Mouse (Mus musculus): ENCODE results near the gene Panx2. TPM values are rescaled to one million over a fixed set of nuclear protein-coding genes. Genes with fewer than 3 reads are reported as not detected.

The Panx2 gene
- total RNA-seq, 2 experiments from 2014 or later: 106 to 111 TPM

DNA sequence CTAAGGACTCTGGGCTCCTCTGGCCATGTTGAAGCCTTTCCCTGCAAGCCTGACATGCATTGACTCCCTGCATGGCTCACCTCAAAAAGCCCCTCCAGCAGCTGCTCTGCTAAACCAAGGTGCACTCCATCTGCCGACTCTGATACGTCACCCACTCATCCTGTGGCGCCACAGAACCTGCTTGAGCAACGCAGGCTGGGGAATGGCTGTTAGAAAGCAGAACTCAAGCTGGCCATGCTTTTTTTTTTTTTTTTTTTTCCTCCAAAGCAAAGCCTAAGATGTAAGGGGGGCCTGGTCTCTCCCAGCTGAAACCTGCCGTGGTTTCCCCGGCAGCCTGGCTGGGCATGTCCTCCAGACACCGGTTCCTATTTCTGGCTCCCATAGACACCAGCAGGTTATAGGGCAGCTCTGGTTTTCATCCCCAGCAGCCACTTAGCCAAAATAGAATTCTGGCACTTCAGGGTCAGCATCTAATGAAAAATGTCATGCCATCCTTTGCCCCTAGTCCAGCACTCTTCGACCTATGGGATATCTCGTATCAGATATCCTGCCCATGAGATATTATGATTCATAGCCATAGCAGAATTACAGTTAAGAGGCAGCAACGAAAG is 14.6 kb downstream of the Panx2 start:
- no peak for DNase-seq (ENCODE audit: extremely low spot score in 1 of 2, low spot score in 2 of 2)
- intact Hi-C loops (cut with DNase I): loop anchor here (5.0 kb wide), 1 partner anchor 77 kb away; no protein-coding TSS in a partner anchor

DNA sequence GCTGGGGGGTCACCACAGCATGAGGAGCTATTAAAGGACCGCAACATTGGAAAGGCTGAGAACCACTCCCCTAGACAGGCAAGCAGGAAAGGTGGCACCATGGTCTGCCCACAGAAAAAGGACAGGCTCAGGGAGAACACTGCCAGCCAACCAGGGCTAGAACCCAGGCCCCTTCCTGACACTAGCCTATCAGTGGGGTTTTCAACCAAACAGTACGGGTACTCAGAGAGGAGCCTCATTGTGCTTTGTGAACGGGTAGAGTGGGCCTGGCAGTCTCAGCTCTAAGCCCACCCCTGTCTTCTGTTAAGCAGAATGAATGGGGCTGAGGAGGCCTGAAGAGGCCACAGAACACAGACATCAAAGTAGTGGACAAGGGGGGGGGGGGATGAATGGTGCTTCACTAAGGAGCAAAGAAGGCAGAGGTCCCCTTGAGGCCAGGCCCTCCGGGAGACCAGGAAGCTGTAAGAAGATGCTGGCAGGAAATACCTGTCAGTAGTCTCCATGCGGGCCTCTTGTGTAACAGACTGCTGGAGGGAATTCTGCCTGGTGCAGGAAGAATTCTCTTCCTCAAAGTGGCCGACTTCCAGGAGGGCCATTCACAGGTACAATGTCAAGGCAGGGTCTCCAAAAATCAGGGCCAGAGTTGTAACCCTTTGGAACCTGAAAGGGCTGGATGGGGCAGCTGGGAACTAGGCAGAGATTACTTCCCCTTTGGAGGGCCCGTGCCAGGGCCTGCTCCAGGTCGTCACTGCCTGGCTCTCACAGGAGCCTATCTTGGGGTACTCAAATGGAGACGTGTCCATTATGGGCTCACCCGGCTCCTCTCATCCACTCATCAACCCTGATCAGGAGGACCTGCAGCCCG is 15.3 kb downstream of the Panx2 start, which contains the start of gene Trabd:
Gene Trabd, plus strand, starts transcription at position 512 of the 865 bp plus-strand sequence.
- intact Hi-C loops (cut with DNase I): loop anchor here (5.0 kb wide), 2 partner anchors 78 to 253 kb away; no protein-coding TSS in a partner anchor
- no peak for DNase-seq (ENCODE audit: extremely low spot score in 1 of 2, low spot score in 2 of 2)

DNA sequence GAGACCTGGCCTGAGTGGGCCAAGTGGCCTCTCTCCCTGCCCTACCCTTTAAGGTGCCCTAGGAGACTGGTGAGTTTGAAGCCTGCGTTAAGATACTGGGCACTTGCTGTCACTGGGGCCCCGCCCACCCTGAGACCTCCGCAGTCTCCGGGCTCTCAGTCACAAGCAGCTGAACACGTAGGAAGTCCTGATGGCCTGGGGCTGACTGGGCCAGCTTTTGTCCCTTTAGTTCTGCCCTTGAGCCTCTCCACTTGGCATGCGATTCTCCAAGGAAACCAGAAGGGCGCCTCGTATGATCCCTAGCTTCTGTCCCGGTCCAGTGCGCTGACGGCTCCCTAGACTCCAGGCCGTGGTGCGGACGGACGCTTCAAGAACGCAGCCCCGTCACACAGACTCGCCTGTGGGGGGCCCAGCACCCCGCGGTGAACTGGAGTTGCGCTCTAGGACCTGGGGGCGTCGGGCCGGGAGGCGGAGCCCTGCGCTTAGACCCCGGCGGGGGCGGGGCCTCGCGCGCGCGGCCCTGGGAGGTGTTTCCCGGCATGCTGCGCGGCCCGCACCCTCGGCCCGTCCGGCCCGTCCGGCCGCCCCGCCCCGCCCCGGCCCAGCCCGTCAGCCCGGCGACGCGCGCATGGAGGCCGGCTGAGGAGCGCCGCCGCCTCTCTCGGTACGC is 16.1 kb downstream of the Panx2 start:
- intact Hi-C loops (cut with DNase I): loop anchor here (5.0 kb wide), 1 partner anchor 253 kb away; no protein-coding TSS in a partner anchor
- DNase-seq (ENCODE audit: extremely low spot score in 1 of 2, low spot score in 2 of 2): peak; percentile 69 to 94

DNA sequence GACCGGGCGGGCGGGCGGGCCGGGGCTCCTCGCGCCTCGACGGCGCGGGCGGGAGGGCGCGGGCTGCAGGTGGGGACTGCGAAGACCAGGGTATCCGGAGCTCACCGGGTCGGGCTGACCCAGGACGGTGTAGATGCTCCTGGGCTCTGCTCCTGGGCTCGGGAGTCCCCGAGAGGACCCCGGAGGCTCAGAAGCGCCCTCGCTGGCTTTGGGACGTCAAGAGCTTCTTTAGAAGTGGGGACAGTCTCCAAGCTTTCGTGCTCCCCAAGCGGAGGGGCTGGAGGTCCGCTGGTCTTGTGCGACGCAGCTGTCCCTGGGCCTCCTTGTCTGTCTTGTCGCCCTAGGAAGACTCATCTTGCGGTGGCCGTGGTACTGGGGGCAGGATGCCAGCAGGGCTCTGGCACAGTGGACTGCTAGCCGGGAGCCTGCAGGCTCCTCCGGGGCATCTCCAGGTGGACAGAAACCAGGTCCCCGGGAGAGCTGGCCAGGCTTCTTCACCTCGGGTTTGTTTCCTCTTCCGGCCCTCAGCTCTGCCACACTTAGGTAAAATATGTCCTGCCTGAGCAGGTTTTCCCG is 16.7 kb downstream of the Panx2 start:
- intact Hi-C loops (cut with DNase I): loop anchor here (5.0 kb wide), 1 partner anchor 254 kb away; no protein-coding TSS in a partner anchor
- DNase-seq (ENCODE audit: extremely low spot score in 1 of 2, low spot score in 2 of 2): peak in 1 of 2 experiments; percentile 71

DNA sequence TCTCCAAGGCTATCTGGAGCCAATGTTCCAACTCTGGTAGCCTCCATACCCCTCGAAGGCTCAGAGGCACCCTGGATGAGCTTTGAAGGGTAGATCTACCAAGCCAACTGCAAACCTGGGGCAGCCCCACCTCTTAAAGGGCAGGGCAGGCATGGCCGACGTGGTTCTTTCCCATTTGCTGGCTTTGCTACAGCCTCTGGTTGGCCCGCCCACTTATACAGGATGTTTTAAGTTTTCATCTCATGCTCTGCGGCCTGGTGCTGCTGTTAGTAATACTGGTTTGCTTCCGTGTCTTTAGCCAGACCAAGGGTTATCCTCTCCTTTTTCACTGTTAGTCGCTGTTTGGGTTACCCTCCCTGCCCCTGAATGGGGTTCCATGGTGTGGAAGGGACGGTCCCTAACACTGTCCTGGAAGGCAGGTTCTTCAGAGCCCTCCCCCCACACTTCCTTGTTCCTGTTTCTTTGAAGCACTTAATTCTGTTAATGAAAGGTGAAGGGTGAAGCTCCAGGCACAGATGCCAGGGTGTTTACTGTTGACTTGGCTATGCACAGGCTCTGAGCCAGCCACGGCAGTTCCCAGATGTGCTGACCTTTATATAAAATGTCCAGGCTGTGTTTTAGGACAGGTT is 18.8 kb downstream of the Panx2 start:
- no peak for DNase-seq (ENCODE audit: extremely low spot score in 1 of 2, low spot score in 2 of 2)
- intact Hi-C loops (cut with DNase I): loop anchor here (5.0 kb wide), 1 partner anchor 256 kb away; no protein-coding TSS in a partner anchor

DNA sequence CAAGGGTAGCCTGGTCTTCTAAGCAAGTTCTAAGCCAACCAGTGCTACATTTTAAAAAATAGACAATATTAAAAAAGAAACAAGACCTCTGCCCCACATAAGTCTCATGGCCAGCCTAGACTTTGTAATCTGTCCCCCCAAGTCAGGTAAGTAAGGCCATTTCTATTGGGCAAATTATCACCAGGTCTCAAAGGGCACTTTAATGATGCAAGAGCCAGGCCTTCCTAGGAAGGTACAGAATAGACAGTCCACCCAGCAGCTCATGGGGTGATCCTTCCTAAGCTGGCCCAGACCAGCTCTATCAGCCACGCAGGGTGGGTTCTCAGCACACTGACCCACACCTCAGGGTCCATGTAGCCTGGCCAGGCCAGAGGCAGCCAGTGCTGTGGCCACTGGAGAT is 24.4 kb downstream of the Panx2 start:
- intact Hi-C loops (cut with DNase I): no loop called here
- DNase-seq (ENCODE audit: extremely low spot score in 1 of 2, low spot score in 2 of 2): no peak

DNA sequence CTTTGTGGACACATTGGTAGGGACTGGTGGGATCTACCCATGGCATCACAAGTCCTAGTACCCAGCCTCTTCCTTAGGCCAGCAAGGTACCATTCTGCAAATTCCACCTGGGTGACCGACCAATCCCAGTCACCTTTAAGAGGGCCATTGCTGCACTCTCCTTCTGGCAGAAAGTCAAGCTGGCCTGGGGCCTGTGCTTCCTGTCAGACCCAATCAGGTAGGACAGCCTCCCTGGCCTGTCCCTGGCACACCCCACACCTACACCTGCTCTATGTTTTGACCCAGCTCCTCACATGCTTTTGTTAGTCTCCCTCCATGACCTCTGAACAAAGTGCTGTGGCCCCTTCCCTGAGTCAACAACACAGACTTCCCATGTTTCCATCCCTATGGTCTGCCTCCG is 25.3 kb downstream of the Panx2 start:
- intact Hi-C loops (cut with DNase I): no loop called here
- no peak for DNase-seq (ENCODE audit: extremely low spot score in 1 of 2, low spot score in 2 of 2)

DNA sequence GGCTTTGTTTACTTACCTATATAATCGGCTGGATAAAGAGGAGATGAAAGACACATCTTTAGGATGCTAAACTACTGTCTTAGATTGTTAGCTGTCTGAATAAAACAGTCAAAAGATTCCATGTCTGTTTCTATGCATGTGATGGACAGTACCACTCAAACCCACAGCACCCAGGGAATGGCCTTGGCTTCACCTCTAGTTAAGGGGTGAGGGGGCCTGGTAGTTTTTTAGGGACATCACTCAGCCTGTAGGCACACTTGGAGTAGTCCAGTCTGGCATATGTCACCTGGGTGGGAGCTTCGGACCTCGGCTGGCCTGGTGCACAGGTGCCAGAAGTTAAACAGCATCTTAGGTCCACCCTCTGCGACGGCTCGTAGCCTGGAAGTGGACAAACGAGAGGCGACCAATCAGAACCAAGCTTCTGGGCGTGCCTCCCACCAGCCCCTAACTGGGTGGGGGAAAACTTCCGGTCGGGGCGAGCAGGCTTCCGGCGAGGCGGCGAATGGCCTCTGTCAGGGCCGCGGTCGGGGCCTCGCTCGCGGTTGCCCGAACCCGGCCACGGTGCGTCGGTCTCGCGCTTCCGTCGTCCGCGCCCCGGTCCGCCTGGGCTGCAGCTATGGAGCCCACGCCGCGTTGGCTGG is 29.2 kb downstream of the Panx2 start, which contains the start of gene Selenoo:
Gene Selenoo, plus strand, starts transcription at position 478 of the 641 bp plus-strand sequence.
- DNase-seq (ENCODE audit: extremely low spot score in 1 of 2, low spot score in 2 of 2): peak; percentile 86 to 94
- intact Hi-C loops (cut with DNase I): no loop called here

DNA sequence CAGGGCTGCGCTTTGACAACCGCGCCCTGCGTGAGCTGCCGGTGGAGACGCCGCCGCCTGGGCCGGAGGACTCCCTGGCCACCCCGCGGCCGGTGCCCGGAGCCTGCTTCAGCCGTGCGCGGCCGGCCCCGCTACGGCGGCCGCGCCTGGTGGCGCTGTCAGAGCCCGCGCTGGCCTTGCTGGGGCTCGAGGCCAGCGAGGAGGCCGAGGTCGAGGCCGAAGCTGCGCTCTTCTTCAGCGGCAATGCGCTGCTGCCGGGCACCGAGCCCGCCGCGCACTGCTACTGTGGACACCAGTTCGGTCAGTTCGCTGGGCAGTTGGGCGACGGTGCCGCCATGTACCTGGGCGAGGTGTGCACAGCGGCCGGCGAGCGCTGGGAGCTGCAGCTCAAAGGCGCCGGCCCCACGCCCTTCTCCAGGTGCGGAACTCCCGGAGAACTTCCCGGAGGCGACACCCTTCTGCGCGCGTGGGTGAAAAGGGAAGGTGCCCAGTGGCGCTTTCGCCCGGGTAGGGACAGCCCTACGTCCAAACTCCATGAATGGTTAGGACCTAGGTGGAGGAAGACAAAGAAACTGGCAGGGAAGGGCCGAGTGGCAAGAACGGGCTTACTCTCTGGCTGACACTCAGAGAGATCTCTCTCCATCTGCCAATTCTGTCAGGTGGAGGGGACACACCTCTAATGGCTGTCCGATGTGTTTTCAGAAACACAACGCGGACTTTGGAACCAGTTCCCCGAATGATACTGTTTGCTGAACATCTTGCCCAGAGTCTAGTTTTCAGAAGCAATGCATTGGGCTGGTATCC is 29.9 kb downstream of the Panx2 start:
- intact Hi-C loops (cut with DNase I): no loop called here
- DNase-seq (ENCODE audit: extremely low spot score in 1 of 2, low spot score in 2 of 2): peak in 1 of 2 experiments; percentile 57

DNA sequence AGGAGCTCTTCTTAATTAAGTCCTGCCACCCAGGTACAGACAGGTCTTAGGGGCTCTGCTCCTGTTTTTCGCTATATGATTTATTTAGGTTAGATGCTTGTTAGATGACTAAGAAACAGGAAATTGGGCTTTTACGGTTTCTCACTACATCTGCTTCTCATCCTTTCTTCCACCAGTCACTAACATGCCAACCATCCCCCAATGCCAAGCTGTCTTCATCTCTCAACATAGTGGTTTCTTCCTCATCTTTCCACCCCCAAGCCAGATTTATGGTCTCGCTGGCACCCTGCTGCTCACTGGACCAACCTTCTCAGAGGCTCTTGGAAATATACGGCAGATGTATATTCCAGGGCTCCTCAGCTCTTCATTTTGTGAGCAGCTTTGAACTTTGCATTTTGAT is 31.1 kb downstream of the Panx2 start:
- intact Hi-C loops (cut with DNase I): no loop called here
- DNase-seq (ENCODE audit: extremely low spot score in 1 of 2, low spot score in 2 of 2): no peak

DNA sequence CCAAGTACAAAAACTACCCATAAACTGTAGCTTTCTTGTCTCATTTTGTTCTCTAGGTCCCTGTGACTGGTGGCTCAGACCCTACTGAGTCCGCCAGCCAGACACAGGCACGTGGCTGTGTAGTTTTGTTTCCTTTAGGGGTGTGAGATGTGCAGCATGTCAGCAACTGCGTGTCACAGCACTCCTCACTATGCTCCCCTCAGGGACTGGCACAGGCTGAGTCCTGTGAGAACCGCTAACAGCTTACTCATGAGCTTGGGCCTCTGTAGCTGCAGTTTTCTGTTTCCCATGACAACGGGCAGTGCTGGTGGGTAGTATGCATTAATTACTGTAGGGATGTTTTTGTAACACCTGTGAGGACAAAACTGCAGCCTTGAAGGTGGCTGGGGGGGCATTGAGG is 32.6 kb downstream of the Panx2 start:
- no peak for DNase-seq (ENCODE audit: extremely low spot score in 1 of 2, low spot score in 2 of 2)
- intact Hi-C loops (cut with DNase I): no loop called here

DNA sequence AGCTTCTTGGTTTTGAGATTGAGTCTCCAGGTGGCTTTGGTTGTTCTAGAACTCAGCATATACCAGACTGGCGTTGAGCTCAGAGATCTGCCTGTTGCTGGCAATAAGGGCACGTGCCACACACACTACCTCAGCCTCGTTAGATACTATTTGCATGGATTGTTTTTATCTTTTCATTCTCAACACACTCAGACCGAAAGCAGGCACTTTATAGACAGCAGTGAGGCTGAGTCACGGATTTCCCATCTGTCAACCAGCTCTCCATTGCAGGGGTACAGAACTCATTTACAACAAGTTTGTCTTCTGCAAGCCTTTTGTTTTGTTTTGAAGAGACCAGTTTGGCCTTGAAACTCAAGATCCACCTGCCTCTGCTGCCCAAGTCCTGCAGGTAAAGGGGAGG is 37.9 kb downstream of the Panx2 start:
- peak in 1 of 2 experiments; percentile 12 for DNase-seq (ENCODE audit: extremely low spot score in 1 of 2, low spot score in 2 of 2)
- intact Hi-C loops (cut with DNase I): no loop called here

DNA sequence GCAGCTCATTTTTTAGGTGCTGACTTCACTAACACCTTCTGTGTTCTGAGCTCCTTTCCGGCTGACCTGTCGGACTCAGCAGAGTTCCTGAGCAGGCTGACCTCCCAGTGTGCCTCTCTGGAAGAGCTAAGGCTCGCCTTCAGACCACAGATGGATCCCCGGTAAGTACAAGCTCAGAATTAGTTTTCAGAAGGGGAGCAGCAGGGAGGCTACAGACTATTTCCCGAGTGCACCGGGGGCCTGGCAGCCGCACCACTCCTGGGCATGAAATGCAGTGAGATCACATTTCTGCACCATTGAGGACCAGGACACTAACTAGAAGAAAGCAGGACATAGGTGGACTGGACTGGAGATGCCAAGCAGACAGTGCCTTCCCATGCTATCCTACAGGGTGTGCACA is 39.1 kb downstream of the Panx2 start:
- intact Hi-C loops (cut with DNase I): no loop called here

DNA sequence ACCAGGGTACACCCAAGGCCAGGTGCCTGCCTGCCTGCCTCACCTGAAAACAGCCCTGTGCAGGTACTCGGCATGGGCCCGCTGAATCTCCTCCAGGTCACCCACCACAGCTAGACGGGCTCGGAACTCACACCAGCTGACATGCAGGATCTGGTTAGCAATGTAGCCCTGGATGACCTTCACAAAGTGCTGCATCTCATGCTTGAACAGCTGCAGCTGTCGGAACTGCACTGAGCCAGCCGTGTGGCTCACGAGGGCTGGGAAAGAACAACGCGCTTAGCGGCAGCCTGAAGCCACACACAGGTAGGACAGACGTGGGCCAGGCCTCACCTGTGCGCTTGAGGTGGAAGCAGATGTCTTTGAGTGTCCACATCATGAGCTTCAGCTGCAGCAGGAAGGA is 41.3 kb downstream of the Panx2 start:
- DNase-seq (ENCODE audit: extremely low spot score in 1 of 2, low spot score in 2 of 2): peak in 1 of 2 experiments; percentile 20
- intact Hi-C loops (cut with DNase I): no loop called here

More for the DNA sequence above, 39.1 kb downstream of the Panx2 start:
- peak in 1 of 2 experiments; percentile 8 for DNase-seq (ENCODE audit: extremely low spot score in 1 of 2, low spot score in 2 of 2)

DNA sequence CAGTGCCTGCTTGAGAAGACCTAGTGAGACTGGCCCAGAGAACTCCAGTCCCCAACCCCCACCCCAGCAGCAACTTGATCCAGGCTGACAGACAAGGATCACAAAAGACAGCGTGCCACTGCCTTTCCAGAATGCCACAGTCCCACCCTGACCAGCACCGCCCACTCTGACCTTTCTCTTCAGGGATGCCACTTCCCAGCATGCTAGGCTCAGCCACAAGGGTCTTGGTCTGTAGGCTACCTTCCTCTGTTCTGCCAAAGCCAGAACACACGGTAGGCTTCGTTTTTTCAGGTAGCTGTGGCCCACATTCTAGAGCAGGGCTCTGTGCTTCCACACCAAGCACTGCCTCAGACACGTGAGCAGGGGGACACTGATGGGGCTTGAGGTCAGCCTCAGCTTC is 43.1 kb downstream of the Panx2 start:
- DNase-seq (ENCODE audit: extremely low spot score in 1 of 2, low spot score in 2 of 2): peak in 1 of 2 experiments; percentile 18
- intact Hi-C loops (cut with DNase I): no loop called here

DNA sequence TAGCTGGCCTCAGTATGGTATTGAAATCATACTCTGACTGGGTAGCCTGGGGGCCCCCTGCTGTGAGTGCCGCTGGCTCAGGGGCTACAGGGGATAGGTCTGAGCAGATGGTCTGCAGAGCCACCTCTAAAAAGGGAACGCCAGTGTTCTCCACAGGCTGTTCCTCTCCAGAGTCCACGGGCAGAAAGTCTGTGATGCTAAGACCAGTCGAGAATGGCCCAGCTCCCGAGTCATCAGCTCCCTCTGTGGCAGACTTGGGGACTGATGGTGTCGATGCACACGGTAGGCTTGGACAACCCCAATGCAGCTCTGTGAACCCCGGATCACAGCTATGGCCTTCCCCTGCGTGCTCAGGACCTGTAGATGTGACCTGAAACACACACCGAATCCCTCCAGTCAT is 44.4 kb downstream of the Panx2 start:
- intact Hi-C loops (cut with DNase I): no loop called here
- DNase-seq (ENCODE audit: extremely low spot score in 1 of 2, low spot score in 2 of 2): peak in 1 of 2 experiments; percentile 38

DNA sequence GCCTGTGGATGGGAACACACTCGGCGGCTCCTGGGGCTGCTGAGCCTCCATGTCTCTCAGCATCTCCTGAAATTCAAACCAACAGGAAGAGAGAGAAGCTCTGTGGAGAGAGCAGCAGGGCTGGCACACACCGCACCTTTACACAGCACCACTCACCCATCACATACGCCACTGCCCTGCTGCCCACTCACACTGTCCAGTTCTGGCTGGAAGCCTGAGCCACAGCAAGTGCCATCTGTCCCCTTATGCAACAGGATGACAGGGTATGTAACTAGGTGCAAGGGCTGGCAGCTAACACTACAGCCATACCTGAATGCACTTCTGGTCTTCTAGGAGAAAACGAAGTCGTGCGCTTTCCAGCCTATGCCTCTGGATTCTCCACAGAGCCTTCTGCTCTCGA is 44.9 kb downstream of the Panx2 start:
- DNase-seq (ENCODE audit: extremely low spot score in 1 of 2, low spot score in 2 of 2): peak in 1 of 2 experiments; percentile 31
- intact Hi-C loops (cut with DNase I): no loop called here
